Mouse (Mus musculus) heart, adult 2 months (tissue): ENCODE results near the gene Lmbr1l. TPM values are rescaled to one million over a fixed set of nuclear protein-coding genes. Genes with fewer than 3 reads are reported as not detected.

Source experiments
- DNase-seq, 2 experiments: peaks; one replicate each; pipeline ENCODE4 v3.0.0; 2021
- H3K27ac ChIP-seq: fragments of 200-600 bp; 2 replicates; pipeline ENCODE4 v1.8.1; 2022
- H3K27me3 ChIP-seq: fragments of 200-500 bp; 2 replicates; pipeline ENCODE4 v1.6.1; 2012; ENCODE audit warnings: mild to moderate bottlenecking, low read length, inconsistent platforms, mixed read lengths; ENCODE audit not compliant: control insufficient read depth, insufficient read depth
- H3K36me3 ChIP-seq: fragments of 200-500 bp; 2 replicates; pipeline ENCODE4 v1.6.1; 2012; ENCODE audit warnings: low read length, inconsistent platforms; ENCODE audit not compliant: control insufficient read depth, insufficient read depth
- H3K4me1 ChIP-seq: fragments of 200-500 bp; 2 replicates; pipeline ENCODE4 v1.6.1; 2011; ENCODE audit warnings: low read length; ENCODE audit not compliant: control insufficient read depth, insufficient read depth
- H3K4me3 ChIP-seq: fragments of 200-600 bp; 2 replicates; pipeline ENCODE4 v1.8.1; 2022
- H3K79me2 ChIP-seq: fragments of 200-500 bp; replicated peaks from 2 replicates; pipeline ENCODE4 v1.6.1; 2012; ENCODE audit warnings: mild to moderate bottlenecking, inconsistent platforms, low read length, moderate library complexity, mixed read lengths; ENCODE audit not compliant: control insufficient read depth, insufficient read depth
- H3K9ac ChIP-seq: fragments of 200-500 bp; 2 replicates; pipeline ENCODE4 v1.6.1; 2012; ENCODE audit warnings: low read depth, mild to moderate bottlenecking, control low read depth, inconsistent platforms, low read length, mixed read lengths
- CTCF ChIP-seq: fragments of 200-600 bp; IDR thresholded peaks from 2 replicates; pipeline ENCODE4 v1.8.1; 2022; ENCODE audit warnings: antibody characterized with exemption, mild to moderate bottlenecking, moderate library complexity
- EP300 ChIP-seq: fragments of 200-500 bp; IDR thresholded peaks from 2 replicates; pipeline ENCODE4 v1.6.1; 2011; ENCODE audit warnings: low read depth, low read length, control low read depth; ENCODE audit not compliant: insufficient read depth
- POLR2A ChIP-seq: fragments of 200-500 bp; IDR thresholded peaks from 2 replicates; pipeline ENCODE4 v1.6.1; 2011; ENCODE audit warnings: mild to moderate bottlenecking, low read depth, low read length, control low read depth; ENCODE audit not compliant: insufficient read depth
- WGBS: fragments of 180-500 bp; shearing (Covaris S2); methylation state at CpG from one replicate; pipeline ENCODE4 v1.1.7; 2018; 5-methylcytosine and 5-hydroxymethylcytosine counted together
- intact Hi-C: fragments of 180-260 bp; cut with DNase I; formaldehyde crosslinking; loops from one replicate; pipeline ENCODE4 v1.15.1; 2025
- polyA plus RNA-seq: library from polyadenylated mRNA; depleted of rRNA; stranded (reverse); fragments of >200 nt; gene quantifications from 2 replicates; pipeline ENCODE4 v1.2.3, GENCODE M21; 2012; rRNA removed
- total RNA-seq, 2 experiments: library from RNA; stranded (reverse); gene quantifications; 2 replicates each; pipeline ENCODE4 v1.2.3; 2021

Lmbr1l gene
- total and polyA plus RNA-seq, 3 experiments = 7.1 to 23.2 (median 11.1) TPM

DNA sequence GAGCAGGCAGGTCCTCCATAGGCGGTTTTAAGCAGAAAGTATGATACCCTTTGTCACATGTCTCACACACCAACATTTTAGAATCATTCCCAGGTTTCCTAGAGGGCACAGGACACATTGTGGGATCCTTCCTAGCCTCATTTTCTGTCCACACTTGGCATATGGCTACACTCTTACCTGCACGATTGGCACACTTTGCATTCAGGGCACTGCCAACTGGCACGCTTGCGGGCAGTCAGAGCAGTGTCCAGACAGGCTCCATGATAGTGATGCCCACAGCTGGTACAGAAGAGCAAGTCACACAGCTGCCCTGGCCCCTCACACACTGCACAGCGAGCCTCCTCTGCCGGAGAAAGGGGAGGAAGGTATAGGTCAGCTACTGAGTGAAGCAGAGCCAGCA, 53.1 kb downstream of the Lmbr1l start:
- WGBS = 96% methylated on average over 6 of the region's 6 CpGs
- H3K27me3 ChIP-seq = no peaks in the 10 kb centered on the region
- no peak overlapping the region for H3K9ac ChIP-seq
- peaks cover 6% of the 10 kb centered on the region; the same call in 1 of the 2 replicates for H3K79me2 ChIP-seq
- H3K27ac ChIP-seq = no peak overlapping the region
- intact Hi-C loops = no loop called here
- no peak for DNase-seq
- TF ChIP-seq POLR2A (no peak), EP300 (no peak), CTCF (no peak)
- no peaks in the 10 kb centered on the region; the same call in 1 of the 2 replicates for H3K36me3 ChIP-seq
- peaks cover 14% of the 10 kb centered on the region for H3K4me1 ChIP-seq
- no peak overlapping the region for H3K4me3 ChIP-seq

DNA sequence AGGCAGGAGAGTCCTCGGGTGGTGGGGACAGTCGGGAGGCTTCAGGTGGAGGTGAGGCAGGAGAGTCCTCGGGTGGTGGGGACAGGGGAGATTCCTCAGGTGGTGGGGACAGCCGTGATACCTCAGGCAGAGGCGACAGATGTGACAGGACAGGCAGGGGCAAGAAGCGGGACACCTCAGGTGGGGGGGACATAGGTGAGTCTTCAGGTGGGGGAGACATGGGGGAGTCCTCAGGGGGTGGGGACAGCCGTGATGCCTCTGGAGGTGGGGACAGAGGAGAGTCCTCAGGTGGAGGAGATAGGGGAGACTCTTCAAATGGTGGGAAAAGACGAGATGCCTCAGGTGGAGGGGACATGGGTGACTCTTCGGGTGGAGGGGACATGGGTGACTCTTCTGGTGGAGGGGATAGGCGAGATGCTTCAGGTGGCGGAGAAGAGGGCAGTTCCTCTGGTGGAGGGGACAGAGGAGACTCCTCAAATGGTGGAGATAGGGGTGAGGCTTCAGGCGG, 54.5 kb downstream of the Lmbr1l start:
- 88% methylated on average over 12 of the region's 12 CpGs for WGBS
- H3K27me3 ChIP-seq = no peaks in the 10 kb centered on the region
- no peak overlapping the region for H3K4me3 ChIP-seq
- intact Hi-C loops = no loop called here
- H3K79me2 ChIP-seq = peaks cover 4% of the 10 kb centered on the region; the same call in 1 of the 2 replicates
- peaks cover 7% of the 10 kb centered on the region for H3K4me1 ChIP-seq
- H3K27ac ChIP-seq = no peak overlapping the region
- peak in 1 of 2 experiments; percentile 16 for DNase-seq
- TF ChIP-seq CTCF (no peak), EP300 (no peak), POLR2A (no peak)
- H3K9ac ChIP-seq = no peak overlapping the region
- no peaks in the 10 kb centered on the region; the same call in 1 of the 2 replicates for H3K36me3 ChIP-seq

- H3K27ac ChIP-seq = no peak overlapping the region
- no peaks in the 10 kb centered on the region for H3K36me3 ChIP-seq
- TF ChIP-seq CTCF (no peak), POLR2A (no peak), EP300 (no peak)
- 86% methylated on average over 21 of the region's 21 CpGs for WGBS
- no peaks in the 10 kb centered on the region for H3K27me3 ChIP-seq
- intact Hi-C loops = no loop called here
- no peak for DNase-seq
- no peaks in the 10 kb centered on the region for H3K4me1 ChIP-seq
- no peak overlapping the region for H3K4me3 ChIP-seq
- no peak overlapping the region for H3K9ac ChIP-seq
- peaks cover 4% of the 10 kb centered on the region; the same call in 1 of the 2 replicates for H3K79me2 ChIP-seq
These were observed 56.2 kb downstream of the Lmbr1l start for GRCm38 (mm10) chr15:98861701-98862410.

DNA sequence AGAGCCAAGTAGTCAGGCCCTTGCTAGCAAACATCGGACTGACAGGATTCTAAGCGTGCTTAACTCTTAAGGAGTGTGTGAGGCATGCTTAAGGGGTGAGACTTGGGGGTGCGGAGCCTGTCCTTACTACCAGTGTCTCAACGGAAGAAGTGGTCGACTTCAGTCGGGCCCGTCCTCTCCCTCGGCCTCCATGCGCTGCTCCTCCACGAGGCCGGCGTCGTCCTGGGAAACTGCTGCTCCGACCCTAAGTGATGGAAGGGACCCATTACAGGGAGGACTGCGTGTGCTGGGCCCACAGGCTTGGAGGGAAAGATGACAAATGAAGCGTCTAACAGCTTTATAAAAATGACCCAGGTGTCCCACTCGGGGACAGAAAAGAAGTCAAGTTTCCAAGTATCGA, 57.1 kb downstream of the Lmbr1l start:
- DNase-seq = no peak
- Histone ChIP-seq H3K36me3 (no peaks in the 10 kb centered on the region), H3K4me1 (no peaks in the 10 kb centered on the region), H3K27ac (no peak overlapping the region), H3K9ac (no peak overlapping the region), H3K79me2 (peaks cover 4% of the 10 kb centered on the region; the same call in 1 of the 2 replicates), H3K4me3 (no peak overlapping the region), H3K27me3 (no peaks in the 10 kb centered on the region)
- no peak for TF ChIP-seq CTCF
- no peak for TF ChIP-seq EP300
- TF ChIP-seq POLR2A = no peak
- WGBS = 93% methylated on average over 18 of the region's 18 CpGs
- intact Hi-C loops = no loop called here

- no peak for TF ChIP-seq EP300
- no peak for TF ChIP-seq POLR2A
- TF ChIP-seq CTCF = no peak
- Histone ChIP-seq H3K79me2 (peaks cover 4% of the 10 kb centered on the region; the same call in 1 of the 2 replicates), H3K4me1 (no peaks in the 10 kb centered on the region), H3K4me3 (no peak overlapping the region), H3K27ac (no peak overlapping the region), H3K9ac (no peak overlapping the region), H3K36me3 (no peaks in the 10 kb centered on the region), H3K27me3 (no peaks in the 10 kb centered on the region)
- no peak for DNase-seq
- intact Hi-C loops = no loop called here
- 80% methylated on average over 9 of the region's 9 CpGs for WGBS
These were observed 58.5 kb downstream of the Lmbr1l start for GRCm38 (mm10) chr15:98859319-98860043.

DNA sequence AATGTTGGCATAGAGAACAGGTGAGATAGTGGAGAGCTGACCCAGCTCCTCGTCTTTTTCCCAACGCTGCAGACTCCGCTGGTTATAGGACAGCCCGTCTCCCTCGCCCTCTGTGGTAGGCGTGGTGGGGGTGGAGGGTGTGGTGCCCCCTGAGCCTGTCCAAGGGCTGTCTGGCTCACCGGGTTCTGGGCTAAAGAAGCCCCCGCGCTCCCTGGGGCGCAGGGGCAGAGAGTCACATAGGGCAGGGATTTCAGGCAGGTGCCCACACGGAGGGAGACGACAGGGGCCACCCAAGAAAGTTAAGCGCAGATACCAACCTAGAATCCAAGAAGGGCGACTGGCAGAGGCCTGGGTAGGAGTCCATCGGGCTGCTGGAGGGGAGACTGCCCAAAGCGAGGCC, 63.8 kb downstream of the Lmbr1l start:
- TF ChIP-seq CTCF = no peak
- no peak for TF ChIP-seq EP300
- TF ChIP-seq POLR2A = no peak
- Histone ChIP-seq H3K79me2 (peaks cover 3% of the 10 kb centered on the region), H3K4me1 (no peaks in the 10 kb centered on the region), H3K27ac (no peak overlapping the region), H3K36me3 (no peaks in the 10 kb centered on the region), H3K27me3 (no peaks in the 10 kb centered on the region), H3K9ac (no peak overlapping the region), H3K4me3 (no peak overlapping the region)
- 88% methylated on average over 16 of the region's 16 CpGs for WGBS
- DNase-seq = no peak
- intact Hi-C loops = no loop called here

Other genes starting within 250 kb of the Lmbr1l start
- 1 to 10 TPM; 1.1 to 1.3 TPM for gene Rnd1, start 240.8 kb downstream of the Lmbr1l start, total RNA-seq
- 2.6 and 3.3 TPM in 2 replicates for gene Rnd1, start 240.8 kb downstream of the Lmbr1l start, polyA plus RNA-seq
- under 1 TPM; 0.11 to 0.16 TPM for gene Ccdc65, start 210.0 kb downstream of the Lmbr1l start, total RNA-seq
- gene Ccdc65, start 210.0 kb downstream of the Lmbr1l start, polyA plus RNA-seq = 0.15 and 0.37 TPM in 2 replicates
- gene Fkbp11, start 190.0 kb downstream of the Lmbr1l start, total RNA-seq = 1 to 10 TPM; 5.1 to 5.8 TPM
- 3.2 and 4.8 TPM in 2 replicates for gene Fkbp11, start 190.0 kb downstream of the Lmbr1l start, polyA plus RNA-seq
- 10 to 100 TPM; 18.9 to 20.0 TPM for gene Arf3, start 155.0 kb downstream of the Lmbr1l start, total RNA-seq
- 30.6 and 41.0 TPM in 2 replicates for gene Arf3, start 155.0 kb downstream of the Lmbr1l start, polyA plus RNA-seq
- under 1 TPM; 0.20 to 0.29 TPM for gene Wnt10b, start 140.1 kb downstream of the Lmbr1l start, total RNA-seq
- 0.23 and 0.70 TPM in 2 replicates for gene Wnt10b, start 140.1 kb downstream of the Lmbr1l start, polyA plus RNA-seq
- not detected for gene Wnt1, start 128.4 kb downstream of the Lmbr1l start, total RNA-seq
- gene Wnt1, start 128.4 kb downstream of the Lmbr1l start, polyA plus RNA-seq = not detected in 2 replicates
- under 1 TPM; 0.45 to 0.50 TPM for gene Ddn, start 108.7 kb downstream of the Lmbr1l start, total RNA-seq
- 0.12 and 0.23 TPM in 2 replicates for gene Ddn, start 108.7 kb downstream of the Lmbr1l start, polyA plus RNA-seq
- 100 to 1,000 TPM; 104 to 114 TPM for gene Prkag1, start 86.7 kb downstream of the Lmbr1l start, total RNA-seq
- gene Prkag1, start 86.7 kb downstream of the Lmbr1l start, polyA plus RNA-seq = 95.7 and 200 TPM in 2 replicates
- gene Kmt2d, start 47.0 kb downstream of the Lmbr1l start, total RNA-seq = 10 to 100 TPM; 51.3 to 56.5 TPM
- gene Kmt2d, start 47.0 kb downstream of the Lmbr1l start, polyA plus RNA-seq = 17.1 and 17.7 TPM in 2 replicates
- 1 to 10 TPM; 1.6 to 2.3 TPM for gene Rhebl1, start 23.7 kb downstream of the Lmbr1l start, total RNA-seq
- gene Rhebl1, start 23.7 kb downstream of the Lmbr1l start, polyA plus RNA-seq = 3.7 and 4.4 TPM in 2 replicates
- 1 to 10 TPM in 1 of 2 experiments, under 1 TPM in 1; 0.73 to 1.5 TPM for gene Dhh, start 19.7 kb downstream of the Lmbr1l start, total RNA-seq
- 0.94 and 1.8 TPM in 2 replicates for gene Dhh, start 19.7 kb downstream of the Lmbr1l start, polyA plus RNA-seq
- gene Tuba1b, start 16.3 kb upstream of the Lmbr1l start, total RNA-seq = 100 to 1,000 TPM; 129 to 144 TPM
- 534 and 728 TPM in 2 replicates for gene Tuba1b, start 16.3 kb upstream of the Lmbr1l start, polyA plus RNA-seq
- gene Gm49450, start 35.3 kb upstream of the Lmbr1l start, total RNA-seq = not detected
- gene Gm49450, start 35.3 kb upstream of the Lmbr1l start, polyA plus RNA-seq = 26.2 TPM in 1 of 2 replicates, not detected in the other
- gene Tuba1a, start 35.5 kb upstream of the Lmbr1l start, total RNA-seq = 10 to 100 TPM; 57.0 to 85.0 TPM
- 165 and 235 TPM in 2 replicates for gene Tuba1a, start 35.5 kb upstream of the Lmbr1l start, polyA plus RNA-seq
- 10 to 100 TPM; 30.1 to 39.0 TPM for gene Tuba1c, start 111.7 kb upstream of the Lmbr1l start, total RNA-seq
- 58.6 and 74.4 TPM in 2 replicates for gene Tuba1c, start 111.7 kb upstream of the Lmbr1l start, polyA plus RNA-seq
- under 1 TPM; 0.13 to 0.80 TPM for gene Prph, start 136.9 kb upstream of the Lmbr1l start, total RNA-seq
- gene Prph, start 136.9 kb upstream of the Lmbr1l start, polyA plus RNA-seq = 1.00 and 2.1 TPM in 2 replicates
- under 1 TPM in 1 of 2 experiments, not detected in 1; 0.31 TPM for gene Troap, start 156.3 kb upstream of the Lmbr1l start, total RNA-seq
- 0.18 and 0.53 TPM in 2 replicates for gene Troap, start 156.3 kb upstream of the Lmbr1l start, polyA plus RNA-seq
- gene C1ql4, start 169.6 kb upstream of the Lmbr1l start, total RNA-seq = not detected
- gene C1ql4, start 169.6 kb upstream of the Lmbr1l start, polyA plus RNA-seq = not detected in 2 replicates
- gene Dnajc22, start 174.9 kb upstream of the Lmbr1l start, total RNA-seq = under 1 TPM; 0.44 to 0.57 TPM
- gene Dnajc22, start 174.9 kb upstream of the Lmbr1l start, polyA plus RNA-seq = 0.18 and 0.35 TPM in 2 replicates
- 1 to 10 TPM; 6.6 to 6.7 TPM for gene Spats2, start 207.7 kb upstream of the Lmbr1l start, total RNA-seq
- gene Spats2, start 207.7 kb upstream of the Lmbr1l start, polyA plus RNA-seq = 5.3 and 6.7 TPM in 2 replicates